Mouse (Mus musculus) embryonic facial prominence, embryonic 13.5 days (tissue): ENCODE measurements around the gene Maz. TPM values are rescaled to one million over a fixed set of nuclear protein-coding genes. Genes with fewer than 3 reads are reported as not detected.

Experiments
- ATAC-seq: fragments of 200-750 bp; cut with Nextera tagmentation; 2 replicates; pipeline ENCODE4 v1.8.0; 2017; ENCODE audit warnings: low read depth; ENCODE audit not compliant: insufficient number of reproducible peaks, insufficient read depth, low FRiP score, low TSS enrichment
- H3K27ac ChIP-seq: fragments of 300-500 bp; sonication (generic); 2 replicates; pipeline ENCODE4 v1.5.1; 2015; ENCODE audit warnings: moderate library complexity, mild to moderate bottlenecking, inconsistent platforms
- H3K27me3 ChIP-seq: fragments of 300-500 bp; sonication (generic); 2 replicates; pipeline ENCODE4 v1.6.1; 2015; ENCODE audit warnings: mild to moderate bottlenecking, inconsistent platforms
- H3K36me3 ChIP-seq: fragments of 300-500 bp; sonication (generic); 2 replicates; pipeline ENCODE4 v1.6.1; 2015; ENCODE audit warnings: mild to moderate bottlenecking, inconsistent platforms
- H3K4me1 ChIP-seq: fragments of 300-500 bp; sonication (generic); 2 replicates; pipeline ENCODE4 v1.6.1; 2015; ENCODE audit warnings: inconsistent platforms
- H3K4me2 ChIP-seq: fragments of 300-500 bp; sonication (generic); 2 replicates; pipeline ENCODE4 v1.6.1; 2015; ENCODE audit warnings: moderate library complexity, mild to moderate bottlenecking, inconsistent platforms
- H3K4me3 ChIP-seq: fragments of 300-500 bp; sonication (generic); 2 replicates; pipeline ENCODE4 v1.5.1; 2015; ENCODE audit warnings: mild to moderate bottlenecking, inconsistent platforms
- H3K9ac ChIP-seq: fragments of 300-500 bp; sonication (generic); 2 replicates; pipeline ENCODE4 v1.6.1; 2015; ENCODE audit warnings: mild to moderate bottlenecking, inconsistent platforms
- H3K9me3 ChIP-seq: fragments of 300-500 bp; sonication (generic); 2 replicates; pipeline ENCODE4 v1.6.1; 2016; ENCODE audit warnings: inconsistent platforms
- WGBS: fragments of 180-500 bp; shearing (Covaris S2); methylation state at CpG from one replicate; pipeline ENCODE4 v1.1.7; 2015; ENCODE audit warnings: mixed read lengths; 5-methylcytosine and 5-hydroxymethylcytosine counted together
- polyA plus RNA-seq: library from polyadenylated mRNA; unstranded; fragments of >200 nt; fragmentation: Nextera tagmentation; extraction: Ambion mirVana; gene quantifications from 2 replicates; pipeline ENCODE4 v1.2.1, GENCODE M21; 2015

Maz gene
- polyA plus RNA-seq, 1 experiment from 2014 or later = 73.0 TPM

DNA sequence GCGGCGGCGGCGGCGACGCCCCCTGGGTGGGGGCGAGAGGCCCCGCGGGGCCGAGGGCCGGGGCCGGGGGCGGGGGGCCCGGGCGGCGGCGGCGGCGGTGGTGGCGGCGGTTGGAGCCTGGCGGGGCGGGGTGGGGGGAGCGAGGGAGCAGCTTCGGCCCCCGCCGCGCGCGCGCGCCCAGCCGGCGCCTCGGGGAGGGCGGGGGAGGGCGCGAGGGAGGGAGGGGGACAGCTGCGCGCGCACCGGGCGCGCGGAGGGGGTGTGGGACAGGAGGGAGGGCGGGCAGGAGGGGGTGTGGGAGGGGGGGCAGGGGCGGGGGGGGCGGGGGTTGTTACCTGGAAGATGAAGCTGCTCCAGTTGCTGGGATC is 237 bp downstream of the Maz start:
- ATAC-seq = no peak; the same call in 1 of the 2 replicates
- no peaks in the 10 kb centered on the region for H3K27me3 ChIP-seq
- 2% methylated on average over 14 of the region's 48 CpGs for WGBS
- no peaks in the 10 kb centered on the region for H3K9me3 ChIP-seq
- H3K4me1 ChIP-seq = peaks cover 44% of the 10 kb centered on the region
- H3K36me3 ChIP-seq = peaks cover 57% of the 10 kb centered on the region
- peak overlapping the region; percentile 72 for H3K4me3 ChIP-seq
- peak overlapping the region; percentile 99 for H3K9ac ChIP-seq
- peak overlapping the region; percentile 97 for H3K4me2 ChIP-seq
- H3K27ac ChIP-seq = peak overlapping the region; percentile 99

DNA sequence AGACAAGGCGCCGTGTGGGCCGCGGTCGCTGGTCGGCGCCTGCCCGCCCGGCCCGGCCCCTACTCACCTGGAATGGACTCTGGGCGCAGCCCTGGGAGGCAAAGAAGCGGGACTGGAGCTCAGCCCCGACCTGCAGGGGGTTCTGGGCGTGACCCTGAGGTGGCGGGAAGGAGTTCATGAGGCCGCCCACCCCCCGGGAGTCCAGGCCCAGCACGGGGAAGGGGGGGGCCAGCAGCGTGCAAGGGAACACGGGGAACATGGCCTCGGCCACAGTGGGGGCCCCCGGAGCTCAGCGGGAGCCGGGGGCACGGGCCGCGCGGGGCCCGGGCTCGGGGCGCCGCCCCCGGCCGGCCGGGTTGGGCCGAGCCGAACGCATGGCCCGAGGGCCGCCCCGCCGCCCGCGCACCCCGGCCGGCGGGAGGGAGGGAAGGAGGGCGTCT is 656 bp downstream of the Maz start:
- Histone ChIP-seq H3K9me3 (no peaks in the 10 kb centered on the region), H3K36me3 (peaks cover 53% of the 10 kb centered on the region), H3K9ac (peak overlapping the region; percentile 99), H3K4me1 (peaks cover 48% of the 10 kb centered on the region), H3K4me3 (peak overlapping the region; percentile 72), H3K27me3 (no peaks in the 10 kb centered on the region), H3K27ac (peak overlapping the region; percentile 99), H3K4me2 (peak overlapping the region; percentile 97)
- ATAC-seq = peak; percentile 8; the same call in 1 of the 2 replicates
- 0% methylated on average over 23 of the region's 48 CpGs for WGBS

DNA sequence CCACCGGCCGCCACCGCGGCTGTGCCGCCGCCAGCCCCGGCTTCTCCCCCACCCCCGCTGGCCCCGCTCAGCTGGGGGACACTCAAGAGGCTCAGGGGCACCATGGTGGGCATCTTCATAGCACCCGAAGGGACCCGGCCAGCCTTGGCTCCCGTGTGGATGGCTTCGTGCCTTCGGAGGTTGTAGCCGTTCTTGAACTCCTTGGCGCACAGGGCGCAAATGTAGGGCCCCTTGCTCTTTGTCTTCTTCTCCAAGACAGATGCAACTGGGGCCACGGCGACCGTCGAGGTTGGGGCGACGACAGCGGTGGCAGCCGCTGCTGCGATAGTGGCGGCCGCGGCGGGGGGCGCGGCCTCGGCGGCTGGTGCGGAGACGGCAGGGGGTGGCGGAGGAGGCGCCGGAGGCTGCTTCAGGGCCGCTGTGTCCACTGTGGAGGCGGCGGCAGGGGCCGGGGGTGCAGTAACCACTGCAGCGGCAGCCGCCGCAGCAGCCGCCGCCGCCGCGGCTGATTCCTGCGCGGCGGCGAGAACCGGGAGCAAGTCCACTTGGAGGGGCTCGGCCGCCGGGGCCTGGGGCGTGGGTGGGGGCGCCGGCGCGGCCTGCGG is 1.2 kb downstream of the Maz start:
- ATAC-seq = no peak
- Histone ChIP-seq H3K9ac (peak overlapping the region; percentile 99), H3K27ac (peak overlapping the region; percentile 99), H3K4me1 (peaks cover 50% of the 10 kb centered on the region), H3K9me3 (no peaks in the 10 kb centered on the region), H3K4me3 (peak overlapping the region; percentile 72), H3K36me3 (peaks cover 48% of the 10 kb centered on the region), H3K27me3 (no peaks in the 10 kb centered on the region), H3K4me2 (peak overlapping the region; percentile 97)
- WGBS = under 1% methylated on average over 53 of the region's 65 CpGs

DNA sequence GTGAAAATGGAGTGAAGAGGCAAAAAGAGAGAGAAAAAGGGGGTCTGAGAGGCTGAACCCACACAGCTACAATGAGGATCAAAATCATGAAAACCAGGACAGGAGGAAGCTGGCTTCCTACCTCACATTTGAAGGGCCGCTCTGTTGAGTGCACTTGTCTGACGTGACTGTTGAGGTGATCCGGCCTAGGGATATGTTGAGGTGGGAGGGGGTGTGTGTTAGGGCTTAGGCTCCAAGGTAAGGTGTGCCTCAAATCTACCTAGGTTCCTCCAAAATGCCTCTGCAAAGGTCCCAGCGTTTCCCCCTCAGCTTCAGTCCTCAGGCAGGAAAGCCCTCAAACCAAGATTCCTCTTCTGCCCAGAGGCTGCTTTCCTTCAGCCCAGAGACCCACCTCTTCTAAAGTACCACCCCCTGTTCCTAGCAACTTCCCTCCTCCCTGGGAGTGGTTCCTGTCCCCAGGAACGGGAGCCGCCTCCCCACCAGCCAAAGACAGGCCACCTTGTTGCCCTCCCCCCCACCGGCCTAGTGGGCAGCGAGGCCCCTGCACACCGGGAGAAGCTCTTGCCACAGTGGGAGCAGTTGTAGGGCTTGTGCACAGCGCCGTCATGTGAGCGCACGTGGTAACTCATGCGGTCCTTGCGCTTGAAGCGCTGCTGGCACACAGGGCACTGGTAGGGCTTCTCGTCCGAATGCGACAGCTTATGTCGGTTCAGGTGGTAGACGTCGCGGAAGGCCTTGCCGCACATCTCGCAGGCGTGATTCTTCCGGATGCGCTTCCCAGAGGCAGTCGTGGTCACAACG is 1.9 kb downstream of the Maz start:
- Histone ChIP-seq H3K9me3 (no peaks in the 10 kb centered on the region), H3K9ac (peak overlapping the region; percentile 99), H3K27me3 (no peaks in the 10 kb centered on the region), H3K27ac (peak overlapping the region; percentile 99), H3K4me3 (peak overlapping the region; percentile 72), H3K36me3 (peaks cover 40% of the 10 kb centered on the region), H3K4me1 (peaks cover 57% of the 10 kb centered on the region), H3K4me2 (peak overlapping the region; percentile 97)
- 0 out of 2 replicates have a peak, but pooled peaks have one; percentile 1 for ATAC-seq
- under 1% methylated on average over 30 of the region's 30 CpGs for WGBS

DNA sequence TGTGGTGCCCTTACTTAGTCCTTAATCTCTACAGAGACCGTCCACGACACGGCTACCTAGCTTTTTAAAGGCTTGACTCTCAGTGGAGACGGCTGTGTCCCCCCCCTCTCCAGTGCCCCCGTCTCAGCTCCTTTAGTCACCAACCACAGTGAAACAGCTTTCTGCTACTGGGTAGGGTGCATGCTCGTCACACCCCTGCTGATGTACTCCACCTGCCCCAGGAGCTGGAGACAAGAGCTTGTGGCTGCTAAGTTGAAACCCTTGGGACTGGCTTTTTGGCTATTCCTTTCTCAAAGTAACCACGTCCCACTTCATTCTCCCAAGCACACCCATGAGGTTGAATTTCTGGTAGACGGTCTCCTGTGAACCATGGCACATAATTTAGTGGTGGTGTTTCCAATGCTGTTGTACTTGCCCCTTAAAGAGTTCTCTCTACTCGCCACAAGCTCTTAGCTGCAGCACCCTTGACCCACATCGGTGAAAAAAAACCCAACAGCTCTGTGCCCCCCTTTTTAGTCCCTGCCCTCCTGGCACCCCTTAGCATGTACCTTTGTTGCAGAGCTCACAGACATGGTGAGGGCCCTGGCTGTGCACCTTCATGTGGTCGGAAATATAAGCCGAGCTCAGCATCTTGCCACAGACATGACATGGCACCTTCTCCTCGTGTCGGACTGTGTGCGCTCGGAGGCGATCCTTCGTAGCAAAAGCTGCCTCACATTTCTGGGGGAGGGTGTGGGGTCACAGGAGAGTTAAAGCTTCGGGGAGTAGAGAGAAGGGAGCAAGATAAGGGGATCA is 2.7 kb downstream of the Maz start:
- H3K4me1 ChIP-seq = peaks cover 65% of the 10 kb centered on the region
- H3K4me3 ChIP-seq = peak overlapping the region; percentile 72
- H3K9me3 ChIP-seq = no peaks in the 10 kb centered on the region
- peaks cover 36% of the 10 kb centered on the region for H3K36me3 ChIP-seq
- H3K27ac ChIP-seq = peak overlapping the region; percentile 99
- WGBS = 23% methylated on average over 19 of the region's 19 CpGs
- ATAC-seq = no peak
- peak overlapping the region; percentile 99 for H3K9ac ChIP-seq
- H3K27me3 ChIP-seq = no peaks in the 10 kb centered on the region
- peak overlapping the region; percentile 97 for H3K4me2 ChIP-seq

DNA sequence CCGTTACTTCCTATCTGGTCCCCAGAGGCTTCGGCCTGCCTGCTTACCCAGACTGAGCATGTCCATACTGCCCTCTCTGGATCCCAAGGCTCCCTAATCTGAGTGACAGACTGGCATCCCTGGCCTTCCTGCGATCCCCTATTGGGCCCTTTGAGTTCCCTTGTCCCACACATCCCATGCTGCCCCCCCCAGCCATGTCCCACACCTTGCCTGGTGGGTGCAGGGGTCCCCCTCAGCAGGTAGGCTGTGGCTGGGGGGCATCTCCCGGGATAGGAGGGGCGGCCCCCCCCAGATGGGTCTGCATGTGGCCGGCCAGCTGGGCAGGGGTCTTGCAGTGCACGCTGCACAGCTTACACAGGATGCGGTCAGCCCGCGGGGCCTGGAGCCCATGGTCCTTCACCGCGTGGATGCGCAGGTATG is 3.6 kb downstream of the Maz start:
- 75% methylated on average over 12 of the region's 13 CpGs for WGBS
- Histone ChIP-seq H3K4me1 (peaks cover 73% of the 10 kb centered on the region), H3K27ac (no peak overlapping the region; the same call in 1 of the 2 replicates), H3K9ac (peak overlapping the region; percentile 99), H3K36me3 (peaks cover 31% of the 10 kb centered on the region), H3K4me3 (peak overlapping the region; percentile 72), H3K9me3 (no peaks in the 10 kb centered on the region), H3K4me2 (peak overlapping the region; percentile 97), H3K27me3 (no peaks in the 10 kb centered on the region)
- no peak for ATAC-seq

DNA sequence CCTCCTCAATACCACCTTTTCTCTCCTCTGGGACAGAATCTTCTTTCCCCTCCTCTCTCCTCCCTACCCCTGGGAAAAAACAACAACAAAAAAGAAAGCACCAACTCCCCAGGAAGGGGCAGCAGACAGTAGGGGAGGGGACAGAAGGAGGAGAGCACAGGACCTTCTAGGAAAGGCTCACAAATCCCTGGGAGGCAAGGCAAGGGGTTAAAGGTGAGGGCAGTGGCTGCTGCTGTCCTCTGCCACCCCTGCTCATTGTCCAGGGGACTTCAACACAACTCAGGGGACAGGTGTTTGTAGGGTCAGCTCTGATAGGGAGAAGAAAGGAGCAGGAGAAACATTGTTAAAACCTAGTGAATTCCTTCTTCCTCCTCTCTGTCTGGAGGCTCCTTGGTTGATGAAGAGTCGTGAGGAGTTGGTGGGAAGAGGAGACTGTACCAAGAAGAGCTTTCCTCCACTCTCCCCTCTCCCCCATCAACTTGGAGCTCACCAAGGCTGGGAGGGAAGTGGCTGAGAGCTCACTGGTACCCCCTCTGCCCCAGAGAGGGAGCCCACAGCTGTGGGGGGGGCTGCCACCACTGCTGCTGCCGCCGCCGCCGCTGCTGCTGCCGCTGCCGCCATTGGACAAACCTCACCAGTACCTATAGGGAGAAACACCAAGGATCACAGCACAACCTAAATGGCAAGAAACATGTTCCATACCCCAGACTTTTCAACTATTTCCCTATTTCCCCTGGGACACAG is 4.1 kb downstream of the Maz start:
- Histone ChIP-seq H3K4me3 (peak overlapping the region; percentile 72), H3K9me3 (no peaks in the 10 kb centered on the region), H3K4me2 (peak overlapping the region; percentile 97), H3K27me3 (no peaks in the 10 kb centered on the region), H3K4me1 (peaks cover 73% of the 10 kb centered on the region), H3K27ac (peak overlapping the region; percentile 96), H3K36me3 (peaks cover 31% of the 10 kb centered on the region), H3K9ac (peak overlapping the region; percentile 99)
- 81% methylated on average over 7 of the region's 7 CpGs for WGBS
- no peak for ATAC-seq

DNA sequence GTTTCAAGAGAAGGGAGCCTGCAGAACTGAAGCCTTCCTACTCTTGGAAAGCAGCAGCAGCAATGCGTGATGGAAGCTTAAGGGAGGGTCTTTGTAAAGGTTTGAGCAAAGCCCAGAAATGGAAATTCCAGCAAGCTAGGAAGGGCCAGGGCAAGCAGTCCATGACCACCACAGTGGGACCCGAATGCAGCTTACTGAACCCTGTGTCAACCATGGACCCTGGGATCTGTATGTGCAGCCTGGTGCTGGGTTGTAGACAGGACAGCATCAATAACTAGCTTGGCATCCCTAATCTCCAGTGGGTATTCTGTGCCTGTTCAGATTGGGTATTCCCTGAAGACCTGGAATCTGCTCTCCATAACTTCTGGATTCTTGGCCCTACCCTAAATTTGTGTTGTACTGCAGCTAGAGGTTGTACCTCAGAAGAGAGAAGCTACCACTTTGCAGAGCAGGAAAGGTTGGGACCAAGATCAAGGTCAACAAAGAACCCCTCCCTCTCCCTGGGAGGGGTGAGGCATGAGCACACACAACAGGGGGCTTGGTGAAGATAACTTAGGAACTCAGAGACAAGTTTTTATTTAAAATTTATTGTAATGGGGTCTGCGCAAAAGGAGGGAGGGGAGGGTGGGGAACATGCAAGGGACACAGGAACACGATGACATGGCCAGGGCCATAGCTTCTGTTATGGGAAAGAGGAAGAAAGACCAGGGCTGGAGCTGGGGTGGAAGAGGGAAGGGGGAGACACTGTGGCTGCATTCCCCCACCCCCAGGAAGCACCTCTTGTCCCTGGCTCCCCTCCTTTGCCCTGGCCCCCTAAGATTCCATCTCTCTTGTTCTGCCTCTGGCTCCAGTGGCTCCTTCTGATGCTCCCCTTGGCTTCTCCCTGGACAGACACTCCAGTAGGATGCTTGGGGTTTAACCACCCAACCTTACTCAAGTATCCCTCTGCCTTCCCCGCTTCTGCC is 5.0 kb downstream of the Maz start:
- peak overlapping the region; percentile 72 for H3K4me3 ChIP-seq
- H3K9ac ChIP-seq = peak overlapping the region; percentile 99
- WGBS = 41% methylated on average over 5 of the region's 5 CpGs
- H3K4me1 ChIP-seq = peaks cover 73% of the 10 kb centered on the region
- ATAC-seq = no peak
- no peaks in the 10 kb centered on the region for H3K27me3 ChIP-seq
- no peaks in the 10 kb centered on the region for H3K9me3 ChIP-seq
- H3K4me2 ChIP-seq = peak overlapping the region; percentile 92
- peak overlapping the region; percentile 96 for H3K27ac ChIP-seq
- H3K36me3 ChIP-seq = peaks cover 31% of the 10 kb centered on the region

DNA sequence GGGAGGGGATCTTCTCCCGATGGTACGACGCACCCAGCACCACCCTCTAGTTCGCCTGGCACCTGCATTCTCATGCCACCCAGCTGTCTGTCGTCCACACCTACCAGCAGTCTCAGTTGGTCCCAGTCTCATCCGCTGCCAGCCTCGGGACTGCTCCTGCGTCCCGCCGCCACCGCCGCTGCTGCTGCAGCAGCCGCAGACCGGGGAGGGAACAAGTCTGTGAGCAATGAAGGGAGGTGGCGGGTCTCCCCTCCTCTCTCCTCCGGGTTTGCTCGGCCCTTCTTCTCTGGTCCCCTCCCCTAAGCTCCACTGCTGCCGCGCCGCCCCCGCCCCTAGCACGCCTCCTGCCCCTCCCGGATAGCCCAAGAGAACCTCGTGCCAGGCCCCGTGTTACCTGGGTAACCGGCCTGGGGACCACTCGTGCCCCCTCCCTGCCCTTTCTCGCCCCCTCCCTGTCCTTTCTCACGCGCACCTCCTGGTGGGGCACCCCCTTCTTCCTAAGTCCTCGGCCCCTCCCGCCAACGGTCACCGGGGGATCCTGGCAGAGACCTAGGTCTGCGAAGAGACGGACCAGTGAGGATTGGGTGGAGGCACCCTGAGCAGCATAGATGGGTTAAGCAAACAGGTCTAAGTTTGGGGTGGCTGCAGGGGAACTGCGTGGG is 5.8 kb downstream of the Maz start, which contains the start of the genes Gm42742 and Prrt2:
Gene Gm42742, minus strand, starts transcription at position 197 of the 662 bp plus-strand sequence.
Gene Prrt2, minus strand, starts transcription at position 311 of the 662 bp plus-strand sequence.
- WGBS = 2% methylated on average over 36 of the region's 37 CpGs
- peak; percentile 23; the same call in 1 of the 2 replicates for ATAC-seq
- peaks cover 76% of the 10 kb centered on the region for H3K4me1 ChIP-seq
- peak within 1 kb of the TSS; percentile 92 for H3K4me2 ChIP-seq
- H3K9ac ChIP-seq = peak within 1 kb of the TSS; percentile 83
- peak within 1 kb of the TSS; percentile 72 for H3K4me3 ChIP-seq
- peaks cover 31% of the 10 kb centered on the region for H3K36me3 ChIP-seq
- H3K9me3 ChIP-seq = no peaks in the 10 kb centered on the region
- H3K27me3 ChIP-seq = no peaks in the 10 kb centered on the region
- peak within 1 kb of the TSS; percentile 96 for H3K27ac ChIP-seq
